32 mouse cellular contexts compared by ENCODE assay signal in the genomic region with DNA sequence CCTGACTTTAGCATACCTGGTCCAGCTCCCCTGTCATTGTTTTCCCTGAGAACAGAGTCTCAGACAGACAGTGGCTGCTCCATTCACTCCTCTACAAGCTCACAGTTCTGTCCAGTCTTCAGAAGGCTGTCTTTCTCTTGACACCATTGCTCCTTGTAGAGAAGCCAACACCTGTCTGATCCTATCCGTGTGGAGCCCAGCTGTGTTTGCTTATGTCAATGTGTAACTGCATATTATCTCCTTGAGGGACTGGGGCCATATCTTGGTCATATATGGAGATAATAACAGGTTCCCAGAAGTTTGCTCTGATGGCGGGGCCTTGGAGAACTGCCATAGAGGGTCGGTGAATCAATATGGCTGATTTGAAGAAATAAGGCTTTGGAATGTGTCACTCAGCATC.
"Had no signal": no experiment of that assay in that cellular context is flagged by ENCODE, and none has a peak within 500 bp of the region (broad histone marks: within the 10 kb centered on the region; RNA-seq: fewer than 3 reads in every experiment).

No protein-coding gene starts in this region.

- DNase-seq: heart, postnatal 10 days; heart, postnatal 14 days; heart, postnatal 36 days; heart, postnatal 4 days; kidney, adult 11 months; kidney, adult 18-20 months; kidney, adult 2 months; kidney, adult 8-10 months; kidney, adult 9 months; kidney, postnatal 10 days; kidney, postnatal 14 days; kidney, postnatal 25 days; kidney, postnatal 36 days; kidney, postnatal 4 days; layer of hippocampus, adult 9-11 months; layer of hippocampus, postnatal 36 days had no signal

- H3K9ac ChIP-seq: heart, embryonic 12.5 days; heart, embryonic 13.5 days; heart, embryonic 15.5 days; hindbrain, embryonic 12.5 days; hindbrain, embryonic 13.5 days; hindbrain, embryonic 14.5 days; hindbrain, embryonic 15.5 days; kidney, embryonic 15.5 days had no signal

- H3K36me3 ChIP-seq: heart, embryonic 12.5 days; heart, embryonic 13.5 days; heart, embryonic 15.5 days; hindbrain, embryonic 10.5 days; hindbrain, embryonic 12.5 days; hindbrain, embryonic 13.5 days; hindbrain, embryonic 15.5 days had no signal

- H3K9me3 ChIP-seq: heart, embryonic 12.5 days; heart, embryonic 13.5 days; heart, embryonic 15.5 days; hindbrain, embryonic 10.5 days; hindbrain, embryonic 12.5 days; hindbrain, embryonic 13.5 days; hindbrain, embryonic 15.5 days; kidney, embryonic 15.5 days had no signal

- H3K4me1 ChIP-seq: hindbrain, embryonic 12.5 days; hindbrain, embryonic 15.5 days; kidney, embryonic 15.5 days had no signal

- ATAC-seq: hindbrain, embryonic 16.5 days; hindbrain, postnatal 0 days; inflammation-experienced regulatory T-cells, adult 6 months had no signal

- H3K4me3 ChIP-seq: heart, embryonic 12.5 days; heart, embryonic 13.5 days; heart, embryonic 15.5 days; hindbrain, embryonic 10.5 days; hindbrain, embryonic 12.5 days; hindbrain, embryonic 13.5 days; hindbrain, embryonic 15.5 days; kidney, embryonic 15.5 days; layer of hippocampus, adult 2 months; left cerebral cortex, adult 2 months had no signal

- H3K27ac ChIP-seq: heart, embryonic 13.5 days; heart, embryonic 15.5 days; hindbrain, embryonic 10.5 days; hindbrain, embryonic 12.5 days; hindbrain, embryonic 13.5 days; hindbrain, embryonic 14.5 days; hindbrain, embryonic 15.5 days; hindbrain, postnatal 0 days; kidney, embryonic 15.5 days; kidney, postnatal 0 days; layer of hippocampus, adult 2 months; left cerebral cortex, adult 2 months had no signal

- H3K27me3 ChIP-seq: heart, embryonic 13.5 days; heart, embryonic 15.5 days; hindbrain, embryonic 12.5 days; hindbrain, embryonic 13.5 days; hindbrain, embryonic 15.5 days; kidney, embryonic 15.5 days had no signal

- H3K4me2 ChIP-seq: heart, embryonic 11.5 days; heart, embryonic 12.5 days; heart, embryonic 13.5 days; heart, embryonic 15.5 days; hindbrain, embryonic 12.5 days; hindbrain, embryonic 13.5 days; hindbrain, embryonic 14.5 days; hindbrain, embryonic 15.5 days; kidney, embryonic 15.5 days had no signal
